Mouse (Mus musculus): ENCODE results near the gene Bckdhb. TPM values are rescaled to one million over a fixed set of nuclear protein-coding genes. Genes with fewer than 3 reads are reported as not detected.
A peak's percentile ranks its signal among the peaks of the same experiment; 100 is the strongest.

Gene Bckdhb
- polyA plus RNA-seq (2016; fragmentation: Nextera tagmentation; extraction: Ambion mirVana) = 49.4 and 50.0 TPM in 2 replicates

DNA sequence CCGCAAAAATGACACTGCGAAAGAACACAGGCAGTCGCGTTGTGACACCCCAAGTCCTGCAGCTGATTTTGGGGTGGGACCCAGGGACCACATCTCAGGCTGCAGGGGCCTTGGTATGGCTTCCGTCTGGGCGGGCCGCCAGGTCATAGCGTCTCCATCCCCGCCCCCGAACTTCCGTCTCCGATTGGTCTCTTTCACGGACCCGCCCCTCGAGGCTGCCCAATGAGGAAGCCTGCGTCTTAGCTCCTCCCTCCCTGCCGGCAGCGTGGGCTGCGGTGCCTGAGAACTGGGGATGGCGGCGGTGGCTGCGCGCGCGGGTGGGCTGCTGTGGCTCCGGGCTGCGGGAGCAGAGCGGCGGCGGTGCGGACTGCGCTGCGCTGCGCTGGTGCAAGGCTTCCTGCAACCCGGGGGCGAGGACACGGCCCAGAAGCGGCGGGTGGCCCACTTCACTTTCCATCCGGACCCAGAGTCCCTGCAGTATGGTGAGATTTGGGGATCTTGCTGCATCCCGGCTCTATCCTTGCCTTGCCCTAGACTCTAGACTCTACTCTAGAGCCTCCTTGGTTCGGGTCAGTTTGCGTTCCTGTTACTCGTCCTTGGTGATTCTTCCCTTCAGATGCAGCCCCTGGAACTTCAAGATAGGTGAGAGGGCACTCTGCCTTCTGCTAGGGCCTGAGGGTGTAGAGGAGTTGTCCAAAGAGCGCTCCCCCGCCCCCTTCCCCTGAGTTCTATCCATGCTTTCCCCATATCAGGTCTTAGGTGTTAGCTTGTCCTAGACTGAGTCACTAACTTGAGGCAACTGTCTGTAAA lies at the start of gene Bckdhb:
Bckdhb (plus strand) TSS at position 268 of the 810 bp plus-strand sequence.
- Histone ChIP-seq H3K36me3 (no peaks in the 10 kb centered on the region), H3K4me2 (peak within 1 kb of the TSS; percentile 77), H3K9me3 (replicated peaks) (no peaks in the 10 kb centered on the region), H3K27ac (ENCODE audit: poor library complexity, severe bottlenecking) (no peak within 1 kb of the TSS), H3K4me1 (replicated peaks) (no peaks in the 10 kb centered on the region; the same call in 1 of the 2 replicates), H3K27me3 (replicated peaks) (no peaks in the 10 kb centered on the region), H3K4me3 (peak within 1 kb of the TSS; percentile 70), H3K9ac (peak within 1 kb of the TSS; percentile 70)
- under 1% methylated on average over 44 of the region's 46 CpGs for WGBS
- ATAC-seq (ENCODE audit: insufficient number of reproducible peaks, low FRiP score) = peak; percentile 96

DNA sequence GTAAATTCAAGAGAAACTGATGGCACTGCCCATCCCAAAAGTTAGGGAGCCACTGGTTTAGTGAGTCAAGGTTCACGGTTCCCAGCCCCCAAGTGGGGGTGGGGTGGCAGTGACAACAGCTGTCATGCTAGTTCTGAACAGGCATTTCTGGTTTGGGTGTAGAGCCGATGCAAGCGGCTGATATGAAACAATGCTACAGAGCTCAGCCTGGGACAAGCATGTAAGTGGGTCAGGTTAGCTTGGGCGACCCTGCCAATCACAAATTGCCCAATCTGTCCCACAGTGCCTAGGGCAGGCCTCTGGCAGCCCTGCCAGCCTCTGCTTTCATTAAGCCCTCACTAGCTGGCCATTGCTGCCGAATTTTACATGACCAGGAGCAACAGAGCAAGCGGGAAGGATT lies 42.8 kb upstream of the Bckdhb start:
- Histone ChIP-seq H3K4me1 (replicated peaks) (no peaks in the 10 kb centered on the region), H3K9me3 (replicated peaks) (no peaks in the 10 kb centered on the region), H3K27ac (ENCODE audit: poor library complexity, severe bottlenecking) (no peak overlapping the region), H3K4me2 (no peak overlapping the region), H3K9ac (no peak overlapping the region), H3K4me3 (no peak overlapping the region), H3K36me3 (no peaks in the 10 kb centered on the region; the same call in 1 of the 2 replicates), H3K27me3 (replicated peaks) (no peaks in the 10 kb centered on the region)
- ATAC-seq (ENCODE audit: insufficient number of reproducible peaks, low FRiP score) = no peak
- WGBS = 76% methylated on average over 6 of the region's 6 CpGs

DNA sequence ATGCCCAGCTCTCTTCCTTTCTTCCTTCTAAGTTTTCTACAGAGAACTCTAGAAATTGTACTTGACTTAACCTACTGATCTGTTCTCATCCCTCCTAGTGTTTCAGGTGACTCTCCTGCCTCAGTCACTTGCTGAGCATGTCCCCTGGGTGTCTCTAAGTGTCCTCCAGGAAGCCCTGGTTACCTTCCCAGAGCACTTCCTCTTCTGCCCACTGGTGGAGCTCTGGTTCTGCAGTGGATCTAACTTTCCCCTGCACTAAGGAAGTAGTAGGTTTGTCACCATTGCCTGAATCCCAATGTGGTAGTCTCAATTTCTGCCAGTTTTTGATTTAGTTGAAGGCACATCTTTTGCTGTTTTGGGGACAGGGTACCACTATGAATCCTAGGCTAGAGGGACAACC lies 38.8 kb upstream of the Bckdhb start:
- H3K9ac ChIP-seq = no peak overlapping the region
- no peaks in the 10 kb centered on the region for H3K9me3 ChIP-seq (replicated peaks)
- no peaks in the 10 kb centered on the region for H3K4me1 ChIP-seq (replicated peaks)
- no peak for ATAC-seq (ENCODE audit: insufficient number of reproducible peaks, low FRiP score)
- no peaks in the 10 kb centered on the region; the same call in 1 of the 2 replicates for H3K36me3 ChIP-seq
- H3K27me3 ChIP-seq (replicated peaks) = no peaks in the 10 kb centered on the region
- no peak overlapping the region for H3K27ac ChIP-seq (ENCODE audit: poor library complexity, severe bottlenecking)
- no peak overlapping the region for H3K4me3 ChIP-seq
- H3K4me2 ChIP-seq = no peak overlapping the region

DNA sequence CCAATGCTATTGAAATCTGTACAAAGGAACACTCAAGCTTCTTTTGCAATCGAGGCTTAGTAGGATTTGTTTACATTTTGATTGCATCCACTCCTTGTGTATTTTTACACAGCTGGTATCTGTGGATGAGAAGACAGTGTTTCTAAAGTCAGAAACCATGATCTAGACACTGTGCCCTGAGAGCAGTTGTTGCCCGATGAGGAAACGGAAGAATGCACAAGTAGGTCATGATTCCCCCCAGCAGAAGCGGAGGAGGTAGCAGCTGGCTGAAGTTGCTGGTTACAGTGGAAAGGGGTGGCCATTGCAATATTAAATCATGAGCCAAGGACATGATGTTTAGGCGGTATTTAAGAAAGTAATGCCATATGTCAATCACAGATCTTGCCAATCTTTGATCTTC lies 36.7 kb upstream of the Bckdhb start:
- Histone ChIP-seq H3K4me1 (replicated peaks) (no peaks in the 10 kb centered on the region), H3K36me3 (no peaks in the 10 kb centered on the region; the same call in 1 of the 2 replicates), H3K4me2 (no peak overlapping the region), H3K27ac (ENCODE audit: poor library complexity, severe bottlenecking) (no peak overlapping the region), H3K4me3 (no peak overlapping the region), H3K9ac (no peak overlapping the region), H3K27me3 (replicated peaks) (no peaks in the 10 kb centered on the region), H3K9me3 (replicated peaks) (no peaks in the 10 kb centered on the region)
- no peak for ATAC-seq (ENCODE audit: insufficient number of reproducible peaks, low FRiP score)
- WGBS = 77% methylated on average over 5 of the region's 5 CpGs

DNA sequence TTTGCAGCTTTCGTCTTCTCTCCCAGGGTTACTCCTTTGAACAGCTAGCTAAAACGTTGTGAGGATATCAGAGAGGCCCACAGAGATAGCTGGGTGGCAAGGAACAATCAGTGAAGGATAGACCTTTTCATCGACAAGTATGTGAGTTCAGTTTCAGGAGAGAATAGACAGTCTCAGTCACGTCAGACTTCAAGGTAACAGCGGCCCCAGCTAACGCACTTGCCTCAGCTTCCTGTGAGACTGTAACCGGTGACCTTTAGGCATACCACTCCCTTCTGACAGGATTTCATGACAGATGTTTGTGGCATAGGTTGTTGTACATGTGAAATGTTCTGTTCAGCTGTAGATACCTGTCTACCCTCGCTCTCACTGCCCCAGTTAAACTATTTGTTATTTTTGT lies 31.9 kb upstream of the Bckdhb start:
- Histone ChIP-seq H3K9me3 (replicated peaks) (no peaks in the 10 kb centered on the region), H3K36me3 (no peaks in the 10 kb centered on the region), H3K9ac (no peak overlapping the region), H3K27ac (ENCODE audit: poor library complexity, severe bottlenecking) (no peak overlapping the region), H3K27me3 (replicated peaks) (no peaks in the 10 kb centered on the region), H3K4me3 (no peak overlapping the region), H3K4me2 (no peak overlapping the region), H3K4me1 (replicated peaks) (no peaks in the 10 kb centered on the region)
- no peak for ATAC-seq (ENCODE audit: insufficient number of reproducible peaks, low FRiP score)
- 62% methylated on average over 8 of the region's 8 CpGs for WGBS

DNA sequence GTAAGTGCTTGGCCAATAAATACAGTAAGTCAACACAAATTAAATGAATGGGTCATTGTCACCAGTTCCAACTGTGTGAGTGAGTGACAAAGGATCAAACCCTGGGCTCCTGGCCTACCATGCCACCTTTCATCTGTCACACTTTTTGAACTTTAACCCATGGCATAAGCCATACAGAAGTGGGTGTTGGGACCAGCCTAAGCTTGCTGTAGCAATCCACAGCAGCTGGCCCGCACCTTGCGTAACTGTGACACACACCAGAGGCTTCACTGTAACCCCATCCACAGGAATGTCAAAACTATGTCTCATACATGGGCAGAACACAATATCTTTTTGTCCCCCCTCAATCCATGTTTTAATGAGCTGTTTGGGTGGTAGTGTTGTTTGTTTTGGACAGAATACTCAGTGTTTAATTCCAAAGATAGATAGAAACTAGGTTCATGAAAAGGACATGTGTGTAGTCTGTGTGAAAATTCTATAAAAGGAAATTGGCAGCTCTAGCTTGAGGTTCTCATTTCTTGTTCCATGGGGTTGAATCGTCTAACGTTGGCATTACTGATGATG lies 31.1 kb upstream of the Bckdhb start:
- Histone ChIP-seq H3K27me3 (replicated peaks) (no peaks in the 10 kb centered on the region), H3K9ac (no peak overlapping the region), H3K4me1 (replicated peaks) (no peaks in the 10 kb centered on the region), H3K4me2 (no peak overlapping the region), H3K4me3 (no peak overlapping the region), H3K9me3 (replicated peaks) (no peaks in the 10 kb centered on the region), H3K27ac (ENCODE audit: poor library complexity, severe bottlenecking) (no peak overlapping the region), H3K36me3 (no peaks in the 10 kb centered on the region)
- no peak for ATAC-seq (ENCODE audit: insufficient number of reproducible peaks, low FRiP score)
- 72% methylated on average over 4 of the region's 4 CpGs for WGBS

DNA sequence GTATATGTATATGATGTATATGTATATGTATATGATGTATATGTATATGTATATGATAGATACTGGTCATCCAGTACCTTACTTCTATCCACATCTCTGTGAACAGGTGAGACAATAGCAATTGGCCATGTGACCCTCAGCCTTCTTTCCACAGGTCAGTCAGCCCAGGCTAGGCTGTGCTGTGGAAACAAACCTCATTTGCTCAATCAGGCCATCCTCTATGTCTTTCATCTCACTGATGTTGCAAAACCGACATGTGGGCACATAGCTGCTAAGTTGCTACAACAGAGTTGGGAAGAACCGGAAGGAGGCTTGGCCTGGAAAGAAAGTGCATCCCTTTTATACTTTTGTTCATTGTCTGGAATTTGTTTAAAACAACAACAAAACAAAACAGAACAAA lies 22.9 kb upstream of the Bckdhb start:
- Histone ChIP-seq H3K4me2 (no peak overlapping the region), H3K27me3 (replicated peaks) (no peaks in the 10 kb centered on the region), H3K9ac (no peak overlapping the region), H3K9me3 (replicated peaks) (no peaks in the 10 kb centered on the region), H3K4me1 (replicated peaks) (no peaks in the 10 kb centered on the region), H3K4me3 (no peak overlapping the region), H3K36me3 (no peaks in the 10 kb centered on the region), H3K27ac (ENCODE audit: poor library complexity, severe bottlenecking) (no peak overlapping the region)
- 74% methylated on average over 2 of the region's 2 CpGs for WGBS
- no peak for ATAC-seq (ENCODE audit: insufficient number of reproducible peaks, low FRiP score)

DNA sequence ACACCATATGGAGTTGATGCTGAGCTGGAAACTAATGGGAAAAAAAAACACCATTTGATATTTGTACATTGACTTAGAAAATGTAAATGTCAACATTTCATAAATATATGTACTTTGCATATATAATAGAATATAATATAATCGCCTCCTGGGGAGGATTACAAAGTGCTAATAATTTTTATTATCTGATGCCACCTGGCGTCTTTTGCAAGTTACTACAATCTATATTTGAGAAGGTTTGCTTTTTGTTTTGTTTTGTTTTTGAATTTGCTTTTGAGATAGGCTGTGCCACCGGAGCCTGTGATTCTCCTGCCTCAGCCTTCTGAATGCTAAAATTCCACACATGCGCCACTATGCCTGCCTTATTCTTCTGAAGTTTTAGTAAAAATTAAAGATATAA lies 19.1 kb upstream of the Bckdhb start:
- Histone ChIP-seq H3K9me3 (replicated peaks) (no peaks in the 10 kb centered on the region), H3K4me3 (no peak overlapping the region), H3K4me2 (no peak overlapping the region), H3K27me3 (replicated peaks) (no peaks in the 10 kb centered on the region), H3K36me3 (no peaks in the 10 kb centered on the region), H3K4me1 (replicated peaks) (no peaks in the 10 kb centered on the region), H3K27ac (ENCODE audit: poor library complexity, severe bottlenecking) (no peak overlapping the region), H3K9ac (no peak overlapping the region)
- no peak for ATAC-seq (ENCODE audit: insufficient number of reproducible peaks, low FRiP score)
- WGBS = 52% methylated on average over 4 of the region's 4 CpGs

DNA sequence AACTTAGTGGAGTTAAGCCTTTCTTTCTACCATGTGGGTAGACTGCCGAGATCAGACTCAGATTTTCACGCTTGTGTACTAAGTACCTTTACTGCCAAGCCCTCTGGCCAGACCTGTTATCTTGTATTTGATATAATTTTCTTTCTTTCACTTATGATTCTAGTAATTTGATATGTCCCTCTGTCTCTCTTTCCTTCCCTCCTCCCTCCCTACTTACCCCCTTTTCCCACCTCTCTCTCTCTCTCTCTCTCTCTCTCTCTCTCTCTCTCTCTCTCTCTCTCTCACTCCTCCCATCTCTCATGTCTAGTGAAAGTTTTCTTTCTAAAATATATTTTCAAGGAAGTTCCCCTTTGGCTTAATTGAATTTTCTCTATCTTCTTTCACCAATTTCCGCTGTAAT lies 17.9 kb upstream of the Bckdhb start:
- Histone ChIP-seq H3K9ac (no peak overlapping the region), H3K4me2 (no peak overlapping the region), H3K9me3 (replicated peaks) (no peaks in the 10 kb centered on the region), H3K36me3 (no peaks in the 10 kb centered on the region), H3K4me3 (no peak overlapping the region), H3K4me1 (replicated peaks) (no peaks in the 10 kb centered on the region), H3K27me3 (replicated peaks) (no peaks in the 10 kb centered on the region), H3K27ac (ENCODE audit: poor library complexity, severe bottlenecking) (no peak overlapping the region)
- ATAC-seq (ENCODE audit: insufficient number of reproducible peaks, low FRiP score) = no peak
- 73% methylated on average over 3 of the region's 3 CpGs for WGBS

DNA sequence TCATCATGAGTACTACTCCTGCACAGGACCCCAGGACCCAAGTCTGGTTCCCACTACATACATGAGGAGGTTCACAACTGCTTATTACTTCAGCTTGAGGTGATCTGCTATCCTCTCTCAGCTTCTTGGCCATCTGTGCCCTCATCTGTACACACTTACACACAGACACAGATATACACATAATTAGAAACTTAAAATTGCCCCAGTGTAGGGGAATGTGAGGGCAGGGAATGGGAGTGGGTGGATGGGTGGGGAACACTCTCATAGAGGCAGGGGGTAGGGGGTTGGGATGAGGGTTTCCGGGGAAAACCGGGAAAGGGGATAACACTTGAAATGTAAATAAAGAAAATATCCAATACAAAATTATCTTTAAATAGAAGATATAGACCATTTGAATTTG lies 15.1 kb upstream of the Bckdhb start:
- H3K27me3 ChIP-seq (replicated peaks) = no peaks in the 10 kb centered on the region
- no peak overlapping the region for H3K4me3 ChIP-seq
- no peaks in the 10 kb centered on the region for H3K36me3 ChIP-seq
- H3K27ac ChIP-seq (ENCODE audit: poor library complexity, severe bottlenecking) = no peak overlapping the region
- ATAC-seq (ENCODE audit: insufficient number of reproducible peaks, low FRiP score) = no peak
- no peak overlapping the region for H3K9ac ChIP-seq
- H3K9me3 ChIP-seq (replicated peaks) = no peaks in the 10 kb centered on the region
- no peak overlapping the region for H3K4me2 ChIP-seq
- H3K4me1 ChIP-seq (replicated peaks) = no peaks in the 10 kb centered on the region
- WGBS = 79% methylated on average over 2 of the region's 2 CpGs

DNA sequence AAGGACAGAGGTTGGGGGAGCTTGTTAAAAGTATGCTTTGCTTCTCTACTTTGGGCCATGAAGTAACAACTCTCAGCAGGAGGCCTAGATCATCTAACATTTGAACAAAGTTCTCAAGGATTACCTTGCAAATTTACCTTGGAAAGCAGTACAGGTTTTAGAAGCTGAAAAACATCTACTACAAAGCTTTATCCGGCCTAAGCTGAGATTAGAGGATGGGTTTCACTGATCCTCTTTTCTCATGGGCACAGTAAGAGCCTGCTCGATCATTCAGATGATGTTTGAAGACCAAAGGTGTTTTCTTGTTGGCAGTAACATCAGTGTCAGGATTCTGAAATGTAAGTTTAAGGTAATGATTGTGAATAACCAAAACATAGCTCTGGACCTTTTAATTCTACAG lies 14.0 kb upstream of the Bckdhb start:
- Histone ChIP-seq H3K4me2 (no peak overlapping the region), H3K4me3 (no peak overlapping the region), H3K27me3 (replicated peaks) (no peaks in the 10 kb centered on the region), H3K36me3 (no peaks in the 10 kb centered on the region), H3K27ac (ENCODE audit: poor library complexity, severe bottlenecking) (no peak overlapping the region), H3K9ac (no peak overlapping the region), H3K9me3 (replicated peaks) (no peaks in the 10 kb centered on the region), H3K4me1 (replicated peaks) (no peaks in the 10 kb centered on the region)
- WGBS = 80% methylated on average over 2 of the region's 2 CpGs
- no peak for ATAC-seq (ENCODE audit: insufficient number of reproducible peaks, low FRiP score)
